Mouse (Mus musculus): Measurements from ENCODE around the gene Fam98c. TPM values are rescaled to one million over a fixed set of nuclear protein-coding genes. Genes with fewer than 3 reads are reported as not detected.
A peak's percentile ranks its signal among the peaks of the same experiment; 100 is the strongest.
"Not testable (repeated sequence)": the region's sequence is repeated elsewhere in the genome, so short reads cannot be mapped to it uniquely, and the experiment has no call there.

Gene Fam98c
- 17.7 and 19.3 TPM in 2 replicates for polyA plus RNA-seq (2015; fragmentation: Nextera tagmentation; extraction: Ambion mirVana)

DNA sequence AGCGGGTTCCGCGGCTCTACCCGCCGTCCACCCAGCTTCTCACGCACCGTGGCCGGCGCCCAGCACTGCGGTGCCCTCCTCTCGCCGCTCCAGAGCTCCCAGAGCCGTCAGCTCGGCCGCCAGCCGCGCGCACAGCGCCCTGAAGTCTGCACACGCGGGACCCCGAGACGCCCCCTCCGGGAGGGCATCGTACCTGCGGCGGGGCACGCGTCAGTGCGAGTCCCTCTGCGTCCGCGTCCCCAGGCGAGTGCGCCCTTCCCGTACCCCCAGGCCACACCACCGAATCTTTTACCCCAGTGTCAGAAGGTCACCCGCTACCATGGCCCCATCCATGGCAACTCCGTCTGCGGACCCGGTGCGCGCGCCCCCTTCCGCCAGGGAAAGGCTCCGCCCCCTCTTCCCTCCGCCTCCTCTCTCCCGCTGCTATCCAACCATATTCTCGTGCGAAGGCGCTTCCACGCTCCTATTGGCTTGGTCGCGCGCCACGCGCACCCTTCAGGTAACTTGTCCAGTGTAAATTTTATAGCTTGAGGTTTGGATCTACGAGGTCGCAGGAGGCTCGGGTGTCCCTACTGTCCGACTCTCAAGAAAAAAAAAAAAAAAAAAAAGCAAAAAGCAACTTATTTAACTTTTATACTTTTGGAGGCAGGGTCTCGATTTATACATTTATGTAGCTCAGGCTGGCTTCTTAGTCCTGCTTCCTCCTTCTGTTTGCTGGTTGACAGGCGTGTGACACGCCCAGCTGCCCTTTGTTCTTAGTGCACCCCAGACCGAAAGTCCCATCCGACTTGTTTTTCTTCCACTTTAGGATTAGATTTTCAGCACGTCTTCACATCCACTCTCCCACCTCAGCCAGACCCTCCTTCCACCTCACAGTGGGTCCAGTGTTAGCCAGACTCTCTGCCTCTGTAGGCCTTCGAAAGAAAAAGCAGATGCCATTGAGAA is at the start of gene Fam98c:
Gene Fam98c (minus strand): TSS at position 397 of the 945 bp plus-strand sequence.
- H3K9ac ChIP-seq: peak within 1 kb of the TSS; percentile 85
- no peaks in the 10 kb centered on the region; the same call in 1 of the 2 replicates for H3K9me3 ChIP-seq
- H3K36me3 ChIP-seq: no peaks in the 10 kb centered on the region
- H3K27ac ChIP-seq: peak within 1 kb of the TSS; percentile 91
- 4% methylated on average over 67 of the region's 68 CpGs for WGBS
- ATAC-seq (ENCODE audit: borderline replicate concordance, extremely low read depth, low FRiP score, low TSS enrichment): peak; percentile 85
- H3K4me2 ChIP-seq: peak within 1 kb of the TSS; percentile 99
- peak within 1 kb of the TSS; percentile 92 for H3K4me3 ChIP-seq
- peaks cover 26% of the 10 kb centered on the region for H3K27me3 ChIP-seq
- peaks cover 10% of the 10 kb centered on the region for H3K4me1 ChIP-seq

DNA sequence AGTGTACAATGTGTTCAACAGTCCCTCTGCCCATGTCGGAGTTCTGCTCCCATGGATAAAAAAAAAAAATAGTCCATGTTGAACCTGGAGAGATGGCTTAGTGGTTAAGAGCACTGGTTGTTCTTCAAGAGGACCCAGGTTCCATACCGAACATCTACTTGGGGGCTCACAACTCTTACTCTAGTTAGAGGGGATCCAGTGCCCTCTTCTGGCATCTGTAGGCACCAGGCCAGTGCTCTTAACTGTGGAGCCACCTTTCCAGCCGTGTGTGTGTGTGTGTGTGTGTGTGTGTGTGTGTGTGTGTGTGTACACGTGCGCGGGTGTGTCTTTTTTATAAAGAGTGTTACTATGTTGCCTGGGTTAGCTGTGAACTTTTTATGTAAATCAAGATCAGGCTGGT is 46.5 kb upstream of the Fam98c start:
- Histone ChIP-seq H3K4me1 (no peaks in the 10 kb centered on the region), H3K27me3 (no peaks in the 10 kb centered on the region), H3K9me3 (no peaks in the 10 kb centered on the region), H3K4me2 (no peak overlapping the region), H3K9ac (no peak overlapping the region), H3K4me3 (no peak overlapping the region), H3K36me3 (no peaks in the 10 kb centered on the region), H3K27ac (no peak overlapping the region)
- 69% methylated on average over 6 of the region's 6 CpGs for WGBS
- ATAC-seq (ENCODE audit: borderline replicate concordance, extremely low read depth, low FRiP score, low TSS enrichment): no peak

DNA sequence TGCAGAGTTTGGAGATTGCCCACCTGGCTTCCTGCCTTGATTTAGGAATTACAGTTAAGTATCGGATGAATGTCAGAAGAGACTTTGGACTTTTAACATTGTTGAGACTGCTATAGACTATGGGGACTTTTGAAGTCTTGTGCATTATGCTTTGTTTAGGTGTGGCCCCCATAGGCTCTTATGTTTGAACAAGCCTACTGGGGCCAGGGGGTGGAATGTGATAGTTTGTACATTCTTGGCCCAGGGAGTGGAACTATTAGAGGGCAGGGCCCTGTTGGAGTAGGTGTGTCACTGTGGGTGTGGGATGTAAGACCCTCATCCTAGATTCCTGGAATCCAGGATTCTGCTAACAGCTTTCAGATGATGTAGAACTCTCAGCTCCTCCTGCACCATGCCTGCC is 38.2 kb upstream of the Fam98c start:
- H3K4me2 ChIP-seq; H3K9me3 ChIP-seq; H3K36me3 ChIP-seq; H3K27ac ChIP-seq; H3K4me1 ChIP-seq; H3K27me3 ChIP-seq; H3K9ac ChIP-seq; H3K4me3 ChIP-seq; ATAC-seq (ENCODE audit: borderline replicate concordance, extremely low read depth, low FRiP score, low TSS enrichment): not testable (repeated sequence)
- 89% methylated on average over 1 of the region's 1 CpGs for WGBS

DNA sequence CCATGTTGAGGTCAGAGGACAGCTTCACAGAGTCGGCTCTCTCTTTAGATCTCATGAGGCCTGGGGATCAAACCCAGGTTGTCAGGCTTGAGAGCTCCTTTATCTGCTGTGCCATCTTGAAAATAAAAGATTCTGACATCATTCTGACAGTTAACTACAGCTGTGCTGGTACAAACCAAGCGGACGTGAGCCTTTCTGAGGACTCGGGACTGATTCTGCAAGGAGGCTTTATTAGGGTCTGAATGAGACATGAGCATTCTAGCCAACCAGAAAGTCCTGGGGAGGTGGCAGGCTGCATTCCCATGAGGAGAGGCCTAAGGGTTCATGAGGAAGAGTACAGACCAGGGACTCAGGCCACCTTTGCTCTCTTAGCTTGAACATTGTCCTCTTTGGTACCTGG is 25.3 kb upstream of the Fam98c start:
- H3K4me3 ChIP-seq; H3K27ac ChIP-seq; H3K9ac ChIP-seq; H3K36me3 ChIP-seq; ATAC-seq (ENCODE audit: borderline replicate concordance, extremely low read depth, low FRiP score, low TSS enrichment); H3K4me2 ChIP-seq; H3K27me3 ChIP-seq; H3K9me3 ChIP-seq: not testable (repeated sequence)
- 88% methylated on average over 4 of the region's 4 CpGs for WGBS
- H3K4me1 ChIP-seq: peaks cover 18% of the 10 kb centered on the region

DNA sequence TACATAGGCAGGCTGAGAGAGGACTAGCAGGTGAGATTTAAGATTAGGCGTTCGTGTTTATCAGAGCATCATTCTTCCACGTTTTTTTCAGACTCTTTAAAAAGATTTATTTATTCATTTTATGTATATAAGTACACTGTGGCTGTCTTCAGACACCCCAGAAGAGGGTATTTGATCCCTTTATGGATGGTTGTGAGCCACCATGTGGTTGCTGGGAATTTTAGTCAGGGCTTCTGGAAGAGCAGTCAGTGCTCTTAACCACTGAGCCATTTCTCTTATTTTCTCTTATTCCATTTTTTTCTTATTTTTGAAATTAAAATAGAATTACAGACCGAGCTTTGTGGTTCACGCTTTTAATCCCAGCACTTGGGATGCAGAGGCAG is 24.8 kb upstream of the Fam98c start:
- ATAC-seq (ENCODE audit: borderline replicate concordance, extremely low read depth, low FRiP score, low TSS enrichment): no peak; the same call in 1 of the 2 replicates
- 0 out of 2 replicates have a peak overlapping the region, but pooled peaks have one; percentile 9 for H3K27ac ChIP-seq
- WGBS: 39% methylated on average over 5 of the region's 5 CpGs

DNA sequence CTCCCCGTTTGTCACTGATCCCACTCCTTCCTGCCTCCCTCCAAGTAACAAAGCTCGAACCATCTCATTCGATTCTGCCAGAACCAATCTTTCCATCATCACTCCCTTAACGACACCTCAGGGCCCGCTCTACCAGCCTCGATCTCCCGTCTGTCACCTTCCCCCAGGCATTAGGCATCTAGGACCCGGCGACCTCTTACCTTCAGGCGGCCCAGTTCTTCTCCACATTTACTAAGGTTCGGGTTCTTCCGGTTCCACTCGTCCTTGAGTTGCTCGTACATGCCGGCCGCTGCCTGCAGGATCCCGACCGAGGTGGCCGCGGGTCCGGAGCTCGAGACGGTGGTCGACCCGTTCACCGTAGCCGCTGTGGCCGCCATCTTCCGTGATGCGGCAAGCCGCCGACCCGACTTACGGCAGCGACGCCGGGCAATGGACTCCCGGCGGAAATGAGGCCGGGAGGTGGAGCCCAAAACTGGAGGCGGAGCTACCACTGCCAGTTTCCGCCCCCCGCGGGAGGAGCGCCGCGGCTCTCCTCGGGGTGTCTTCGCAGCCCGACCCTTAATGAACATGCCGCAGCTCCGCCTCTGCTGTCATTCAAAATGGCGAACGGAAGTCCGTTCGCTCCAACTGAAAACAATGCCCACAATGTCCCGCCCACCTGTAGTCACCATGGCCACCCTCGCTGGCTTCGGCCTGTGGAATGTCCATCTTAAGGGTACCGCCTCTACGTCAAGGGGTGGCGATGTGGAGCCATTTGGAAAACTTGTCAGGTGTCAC is 24.2 kb upstream of the Fam98c start, which contains the start of gene Psmd8:
Gene Psmd8 (minus strand): TSS at position 625 of the 777 bp plus-strand sequence.
- peak; percentile 95 for ATAC-seq (ENCODE audit: borderline replicate concordance, extremely low read depth, low FRiP score, low TSS enrichment)
- Histone ChIP-seq H3K4me2 (peak within 1 kb of the TSS; percentile 69), H3K4me3 (peak within 1 kb of the TSS; percentile 75), H3K27ac (peak within 1 kb of the TSS; percentile 68; the same call in 1 of the 2 replicates), H3K36me3 (peaks cover 20% of the 10 kb centered on the region), H3K27me3 (no peaks in the 10 kb centered on the region), H3K4me1 (peaks cover 18% of the 10 kb centered on the region), H3K9ac (peak within 1 kb of the TSS; percentile 76), H3K9me3 (no peaks in the 10 kb centered on the region)
- WGBS: under 1% methylated on average over 62 of the region's 62 CpGs

More for the DNA sequence above, 24.8 kb upstream of the Fam98c start:
- Histone ChIP-seq H3K4me1 (peaks cover 18% of the 10 kb centered on the region), H3K27me3 (no peaks in the 10 kb centered on the region), H3K9ac (no peak overlapping the region), H3K4me3 (peak overlapping the region; percentile 75), H3K36me3 (peaks cover 14% of the 10 kb centered on the region), H3K4me2 (peak overlapping the region; percentile 50), H3K9me3 (no peaks in the 10 kb centered on the region)

DNA sequence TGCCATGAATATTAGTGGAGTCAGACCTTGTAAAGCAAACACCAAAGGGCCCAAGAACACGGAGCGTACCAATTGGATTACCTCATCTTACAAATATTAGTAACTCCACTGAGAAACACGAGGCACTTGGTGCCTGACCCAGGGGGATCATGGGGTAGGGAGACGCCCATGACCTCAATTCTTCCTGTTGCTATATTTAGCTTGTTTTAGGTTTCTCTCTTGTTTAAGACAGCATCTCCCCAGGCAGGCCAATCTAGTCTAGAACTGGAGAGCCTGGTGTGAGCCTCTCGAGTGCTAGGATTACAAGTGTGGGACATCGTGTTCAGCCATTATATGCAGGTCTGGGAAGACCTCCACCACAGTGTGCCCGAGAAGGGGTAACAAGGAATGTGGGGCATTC is 23.3 kb upstream of the Fam98c start:
- no peak for ATAC-seq (ENCODE audit: borderline replicate concordance, extremely low read depth, low FRiP score, low TSS enrichment)
- WGBS: 24% methylated on average over 7 of the region's 7 CpGs
- H3K27me3 ChIP-seq: 0 out of 2 replicates have a peak, but pooled peaks cover under 1% of the 10 kb centered on the region
- peaks cover 29% of the 10 kb centered on the region for H3K36me3 ChIP-seq
- peak overlapping the region; percentile 75 for H3K4me3 ChIP-seq
- peak overlapping the region; percentile 76 for H3K9ac ChIP-seq
- H3K4me1 ChIP-seq: peaks cover 18% of the 10 kb centered on the region
- H3K4me2 ChIP-seq: peak overlapping the region; percentile 69
- no peaks in the 10 kb centered on the region for H3K9me3 ChIP-seq
- H3K27ac ChIP-seq: no peak overlapping the region

DNA sequence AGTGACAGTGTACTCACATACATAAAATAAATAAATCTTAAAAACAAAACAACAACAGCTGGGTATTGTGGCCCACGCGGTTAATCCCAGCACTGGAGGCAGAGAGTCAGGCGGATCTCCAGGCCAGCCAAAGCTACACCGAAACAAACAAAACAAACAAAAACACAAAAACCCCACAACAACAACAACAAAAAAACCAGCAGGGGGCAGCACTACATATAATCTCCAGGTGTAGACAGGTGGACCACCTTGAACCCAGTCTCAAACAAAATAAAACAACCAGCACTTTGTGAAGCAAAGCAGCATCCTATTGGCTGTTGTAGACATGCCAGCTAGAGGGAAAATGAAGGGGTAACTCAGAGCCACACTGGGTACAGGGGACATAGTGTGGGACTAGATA is 22.1 kb upstream of the Fam98c start:
- no peak for ATAC-seq (ENCODE audit: borderline replicate concordance, extremely low read depth, low FRiP score, low TSS enrichment)
- Histone ChIP-seq H3K9me3 (no peaks in the 10 kb centered on the region), H3K9ac (no peak overlapping the region), H3K4me2 (no peak overlapping the region), H3K4me1 (peaks cover 18% of the 10 kb centered on the region), H3K36me3 (peaks cover 41% of the 10 kb centered on the region), H3K4me3 (no peak overlapping the region), H3K27me3 (peaks cover 13% of the 10 kb centered on the region), H3K27ac (no peak overlapping the region)
- 85% methylated on average over 4 of the region's 4 CpGs for WGBS

DNA sequence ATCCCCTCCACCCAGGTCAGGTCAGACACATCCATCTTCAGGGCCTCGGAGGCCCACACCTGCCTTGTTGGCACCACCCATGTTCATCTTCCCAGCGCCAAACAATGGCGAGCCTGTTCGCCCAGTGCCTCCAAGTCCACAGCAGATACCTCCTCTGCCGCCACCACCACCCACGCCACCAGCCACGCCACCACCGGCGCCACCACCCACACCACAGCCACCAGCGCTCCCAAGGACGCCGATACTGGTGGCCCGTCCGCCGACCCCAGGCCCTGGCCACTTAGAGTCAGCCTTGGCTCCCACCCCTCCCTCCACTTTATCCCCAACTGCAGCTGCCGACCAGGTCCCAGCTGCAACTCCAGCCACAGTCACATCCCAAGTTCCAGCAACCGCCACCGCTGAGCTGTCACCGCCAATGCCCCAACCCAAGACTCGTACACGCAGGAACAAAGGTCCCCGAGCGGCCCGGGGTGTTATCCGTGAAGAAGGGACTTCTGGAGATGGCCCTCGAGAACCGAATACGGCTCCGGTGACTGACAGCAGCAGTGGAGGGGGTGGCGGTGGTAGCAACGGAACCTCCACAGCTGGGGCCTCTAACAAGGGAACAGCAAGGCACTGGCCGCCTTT is 16.5 kb upstream of the Fam98c start:
- peaks cover 42% of the 10 kb centered on the region for H3K4me1 ChIP-seq
- H3K27me3 ChIP-seq: peaks cover 53% of the 10 kb centered on the region
- H3K9me3 ChIP-seq: no peaks in the 10 kb centered on the region
- no peak for ATAC-seq (ENCODE audit: borderline replicate concordance, extremely low read depth, low FRiP score, low TSS enrichment)
- peaks cover 42% of the 10 kb centered on the region for H3K36me3 ChIP-seq
- H3K9ac ChIP-seq: no peak overlapping the region
- H3K27ac ChIP-seq: no peak overlapping the region
- no peak overlapping the region for H3K4me3 ChIP-seq
- peak overlapping the region; percentile 91; the same call in 1 of the 2 replicates for H3K4me2 ChIP-seq
- 44% methylated on average over 32 of the region's 32 CpGs for WGBS

DNA sequence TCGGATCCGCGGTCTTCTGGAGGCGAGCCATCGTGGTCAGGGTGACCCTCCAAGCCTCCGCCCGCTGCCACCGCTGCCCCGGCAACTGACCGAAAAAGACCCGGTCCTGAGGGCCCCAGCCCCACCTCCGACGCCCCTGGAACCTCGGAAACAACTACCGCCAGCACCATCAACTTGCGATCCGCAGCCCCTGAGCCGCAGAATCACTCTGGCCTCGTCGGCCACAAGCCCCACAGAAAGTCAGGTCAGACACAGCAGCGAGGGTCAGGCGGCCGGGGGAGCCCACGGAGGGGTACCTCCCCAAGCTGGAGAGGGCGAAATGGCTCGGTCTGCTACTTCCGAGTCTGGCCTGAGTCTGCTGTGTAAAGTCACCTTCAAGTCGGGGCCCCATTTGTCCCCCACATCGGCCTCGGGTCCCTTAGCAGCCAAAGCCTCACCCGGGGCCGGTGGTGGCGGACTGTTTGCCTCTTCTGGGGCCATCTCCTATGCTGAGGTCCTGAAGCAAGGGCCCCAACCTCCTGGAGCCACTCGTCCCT is 15.6 kb upstream of the Fam98c start:
- Histone ChIP-seq H3K4me2 (peak overlapping the region; percentile 91), H3K9me3 (no peaks in the 10 kb centered on the region), H3K4me3 (peak overlapping the region; percentile 61), H3K4me1 (peaks cover 42% of the 10 kb centered on the region), H3K27me3 (peaks cover 59% of the 10 kb centered on the region), H3K27ac (no peak overlapping the region), H3K36me3 (peaks cover 36% of the 10 kb centered on the region), H3K9ac (peak overlapping the region; percentile 44)
- 6% methylated on average over 34 of the region's 34 CpGs for WGBS
- ATAC-seq (ENCODE audit: borderline replicate concordance, extremely low read depth, low FRiP score, low TSS enrichment): no peak
